Mouse (Mus musculus) neural tube, embryonic 15.5 days (tissue): ENCODE measurements around the gene Lck. TPM values are rescaled to one million over a fixed set of nuclear protein-coding genes. Genes with fewer than 3 reads are reported as not detected.
A peak's percentile ranks its signal among the peaks of the same experiment; 100 is the strongest.

Experiments
- ATAC-seq: fragments of 200-750 bp; cut with Nextera tagmentation; 2 replicates; pipeline ENCODE4 v1.8.0; 2017; ENCODE audit warnings: mild to moderate bottlenecking, moderate TSS enrichment, moderate library complexity; ENCODE audit not compliant: low FRiP score
- H3K27ac ChIP-seq: fragments of 300-500 bp; sonication (generic); replicated peaks from 2 replicates; pipeline ENCODE4 v1.5.1; 2015; ENCODE audit warnings: mild to moderate bottlenecking, inconsistent platforms
- H3K27me3 ChIP-seq: fragments of 300-500 bp; sonication (generic); replicated peaks from 2 replicates; pipeline ENCODE4 v1.6.1; 2015; ENCODE audit warnings: inconsistent platforms
- H3K36me3 ChIP-seq: fragments of 300-500 bp; sonication (generic); 2 replicates; pipeline ENCODE4 v1.6.1; 2015; ENCODE audit warnings: inconsistent platforms
- H3K4me1 ChIP-seq: fragments of 300-500 bp; sonication (generic); 2 replicates; pipeline ENCODE4 v1.6.1; 2015; ENCODE audit warnings: inconsistent platforms
- H3K4me2 ChIP-seq: fragments of 300-500 bp; sonication (generic); 2 replicates; pipeline ENCODE4 v1.6.1; 2015; ENCODE audit warnings: inconsistent platforms, mild to moderate bottlenecking, moderate library complexity
- H3K4me3 ChIP-seq: fragments of 300-500 bp; sonication (generic); replicated peaks from 2 replicates; pipeline ENCODE4 v1.5.1; 2015; ENCODE audit warnings: mild to moderate bottlenecking, inconsistent platforms
- H3K9ac ChIP-seq: fragments of 300-500 bp; sonication (generic); replicated peaks from 2 replicates; pipeline ENCODE4 v1.6.1; 2015; ENCODE audit warnings: mild to moderate bottlenecking, inconsistent platforms
- H3K9me3 ChIP-seq: fragments of 300-500 bp; sonication (generic); replicated peaks from 2 replicates; pipeline ENCODE4 v1.6.1; 2016; ENCODE audit warnings: inconsistent platforms
- WGBS: fragments of 180-500 bp; shearing (Covaris S2); methylation state at CpG from one replicate; pipeline ENCODE4 v1.1.7; 2015; ENCODE audit warnings: mixed read lengths; 5-methylcytosine and 5-hydroxymethylcytosine counted together
- polyA plus RNA-seq: library from polyadenylated mRNA; unstranded; fragments of >200 nt; fragmentation: Nextera tagmentation; extraction: Ambion mirVana; gene quantifications from 2 replicates; pipeline ENCODE4 v1.2.1, GENCODE M21; 2015

The Lck gene
- polyA plus RNA-seq, 1 experiment from 2014 or later: 11.2 TPM

- Histone ChIP-seq H3K4me1 (peaks cover 57% of the 10 kb centered on the region), H3K9me3 (no peaks in the 10 kb centered on the region), H3K9ac (peak within 1 kb of the TSS; percentile 100), H3K27ac (peak within 1 kb of the TSS; percentile 99), H3K27me3 (no peaks in the 10 kb centered on the region), H3K4me2 (peak within 1 kb of the TSS; percentile 85), H3K36me3 (peaks cover 16% of the 10 kb centered on the region), H3K4me3 (peak within 1 kb of the TSS; percentile 99)
- ATAC-seq: peak; percentile 90
- 7% methylated on average over 47 of the region's 47 CpGs for WGBS
Observed at GRCm38 (mm10) chr4:129513086-129513767, 60.2 kb downstream of the Lck start, which contains the start of gene Marcksl1. Marcksl1 (plus strand) TSS chr4:129513581.

- peaks cover 2% of the 10 kb centered on the region for H3K36me3 ChIP-seq
- H3K4me1 ChIP-seq: peaks cover 52% of the 10 kb centered on the region
- ATAC-seq: no peak
- no peak overlapping the region for H3K9ac ChIP-seq
- H3K27me3 ChIP-seq: no peaks in the 10 kb centered on the region
- H3K27ac ChIP-seq: peak overlapping the region; percentile 72
- no peak overlapping the region for H3K4me2 ChIP-seq
- H3K9me3 ChIP-seq: no peaks in the 10 kb centered on the region
- 20% methylated on average over 6 of the region's 6 CpGs for WGBS
- H3K4me3 ChIP-seq: no peak overlapping the region
Observed at GRCm38 (mm10) chr4:129511413-129512096, 61.9 kb downstream of the Lck start.

- no peak for ATAC-seq
- 33% methylated on average over 6 of the region's 6 CpGs for WGBS
- Histone ChIP-seq H3K36me3 (no peaks in the 10 kb centered on the region), H3K4me2 (no peak overlapping the region), H3K9me3 (no peaks in the 10 kb centered on the region), H3K4me1 (peaks cover 48% of the 10 kb centered on the region), H3K4me3 (no peak overlapping the region), H3K27ac (peak overlapping the region; percentile 72), H3K9ac (no peak overlapping the region), H3K27me3 (no peaks in the 10 kb centered on the region)
Observed at GRCm38 (mm10) chr4:129510723-129511412, 62.6 kb downstream of the Lck start.

- Histone ChIP-seq H3K4me3 (no peak overlapping the region), H3K9me3 (no peaks in the 10 kb centered on the region), H3K9ac (no peak overlapping the region), H3K27ac (no peak overlapping the region), H3K36me3 (no peaks in the 10 kb centered on the region), H3K4me1 (peaks cover 37% of the 10 kb centered on the region), H3K27me3 (no peaks in the 10 kb centered on the region), H3K4me2 (no peak overlapping the region)
- WGBS: 70% methylated on average over 3 of the region's 3 CpGs
- ATAC-seq: no peak
Observed at GRCm38 (mm10) chr4:129509650-129510049, 63.8 kb downstream of the Lck start.

GRCm38 (mm10) chr4:129508834-129509600 is 64.4 kb downstream of the Lck start:
- Histone ChIP-seq H3K36me3 (no peaks in the 10 kb centered on the region), H3K9me3 (no peaks in the 10 kb centered on the region), H3K4me2 (no peak overlapping the region), H3K27ac (no peak overlapping the region), H3K9ac (no peak overlapping the region), H3K4me3 (no peak overlapping the region), H3K4me1 (peaks cover 37% of the 10 kb centered on the region), H3K27me3 (no peaks in the 10 kb centered on the region)
- ATAC-seq: no peak
- WGBS: 42% methylated on average over 15 of the region's 15 CpGs

GRCm38 (mm10) chr4:129508237-129508515 is 65.3 kb downstream of the Lck start:
- Histone ChIP-seq H3K36me3 (no peaks in the 10 kb centered on the region), H3K4me2 (no peak overlapping the region), H3K27me3 (no peaks in the 10 kb centered on the region), H3K4me3 (no peak overlapping the region), H3K4me1 (peaks cover 35% of the 10 kb centered on the region), H3K9me3 (no peaks in the 10 kb centered on the region), H3K9ac (no peak overlapping the region), H3K27ac (no peak overlapping the region)
- no peak for ATAC-seq
- 69% methylated on average over 3 of the region's 3 CpGs for WGBS

- Histone ChIP-seq H3K27me3 (no peaks in the 10 kb centered on the region), H3K9ac (no peak overlapping the region), H3K9me3 (no peaks in the 10 kb centered on the region), H3K36me3 (no peaks in the 10 kb centered on the region), H3K4me3 (no peak overlapping the region), H3K27ac (no peak overlapping the region), H3K4me1 (peaks cover 34% of the 10 kb centered on the region), H3K4me2 (no peak overlapping the region)
- WGBS: 69% methylated on average over 9 of the region's 10 CpGs
- ATAC-seq: no peak
Observed at GRCm38 (mm10) chr4:129507434-129508236, 65.8 kb downstream of the Lck start.

- H3K9ac ChIP-seq: no peak overlapping the region
- no peaks in the 10 kb centered on the region for H3K27me3 ChIP-seq
- 78% methylated on average over 3 of the region's 3 CpGs for WGBS
- H3K9me3 ChIP-seq: no peaks in the 10 kb centered on the region
- peaks cover 25% of the 10 kb centered on the region for H3K4me1 ChIP-seq
- no peak overlapping the region for H3K4me3 ChIP-seq
- H3K27ac ChIP-seq: no peak overlapping the region
- H3K36me3 ChIP-seq: no peaks in the 10 kb centered on the region
- ATAC-seq: no peak
- no peak overlapping the region for H3K4me2 ChIP-seq
Observed at GRCm38 (mm10) chr4:129505511-129505910, 67.9 kb downstream of the Lck start.

- Histone ChIP-seq H3K4me1 (peaks cover 16% of the 10 kb centered on the region), H3K4me2 (no peak overlapping the region), H3K9me3 (no peaks in the 10 kb centered on the region), H3K27ac (no peak overlapping the region), H3K4me3 (no peak overlapping the region), H3K36me3 (no peaks in the 10 kb centered on the region), H3K9ac (no peak overlapping the region), H3K27me3 (no peaks in the 10 kb centered on the region)
- 74% methylated on average over 11 of the region's 11 CpGs for WGBS
- ATAC-seq: no peak
Observed at GRCm38 (mm10) chr4:129502901-129503444, 70.5 kb downstream of the Lck start.

GRCm38 (mm10) chr4:129502327-129502888 is 71.0 kb downstream of the Lck start:
- Histone ChIP-seq H3K36me3 (no peaks in the 10 kb centered on the region), H3K9ac (no peak overlapping the region), H3K4me2 (no peak overlapping the region), H3K27me3 (no peaks in the 10 kb centered on the region), H3K4me3 (no peak overlapping the region), H3K4me1 (peaks cover 16% of the 10 kb centered on the region), H3K27ac (no peak overlapping the region), H3K9me3 (no peaks in the 10 kb centered on the region)
- no peak for ATAC-seq
- WGBS: 69% methylated on average over 9 of the region's 9 CpGs
